Mouse (Mus musculus) layer of hippocampus, adult 18-20 months (tissue): ENCODE results near the gene Tsg101. TPM values are rescaled to one million over a fixed set of nuclear protein-coding genes. Genes with fewer than 3 reads are reported as not detected.

Experiments used
- DNase-seq, 2 experiments: peaks; one replicate each; pipeline ENCODE4 v3.0.0; 2022; ENCODE audit warnings: low spot score in 2 of 2
- total RNA-seq, 2 experiments: library from RNA; stranded (reverse); gene quantifications; 2 replicates each; pipeline ENCODE4 v1.2.3; 2021

The Tsg101 gene
- total RNA-seq, 2 experiments from 2014 or later: 70.7 to 72.3 TPM

- no peak for DNase-seq
Observed at GRCm38 (mm10) chr7:46877255-46877654, 42.5 kb downstream of the Tsg101 start.

GRCm38 (mm10) chr7:46876841-46877240 is 42.9 kb downstream of the Tsg101 start:
- no peak for DNase-seq

- DNase-seq: no peak
Observed at GRCm38 (mm10) chr7:46871988-46872387, 47.8 kb downstream of the Tsg101 start.

GRCm38 (mm10) chr7:46860996-46861395 is 58.8 kb downstream of the Tsg101 start, which contains the start of gene Ldhc:
TSS of gene Ldhc (plus strand) at chr7:46861203.
- no peak for DNase-seq

- DNase-seq: peak in 1 of 2 experiments; percentile 45
Observed at GRCm38 (mm10) chr7:46859031-46859430, 60.7 kb downstream of the Tsg101 start.

- no peak for DNase-seq
Observed at GRCm38 (mm10) chr7:46857436-46857835, 62.3 kb downstream of the Tsg101 start.

- no peak for DNase-seq
Observed at GRCm38 (mm10) chr7:46855866-46856560, 63.8 kb downstream of the Tsg101 start.

GRCm38 (mm10) chr7:46853365-46853764 is 66.4 kb downstream of the Tsg101 start:
- no peak for DNase-seq

- no peak for DNase-seq
Observed at GRCm38 (mm10) chr7:46852666-46853065, 67.1 kb downstream of the Tsg101 start.

GRCm38 (mm10) chr7:46851026-46851425 is 68.7 kb downstream of the Tsg101 start:
- DNase-seq: no peak

GRCm38 (mm10) chr7:46849287-46849686 is 70.5 kb downstream of the Tsg101 start:
- no peak for DNase-seq

GRCm38 (mm10) chr7:46846486-46847244 is 73.1 kb downstream of the Tsg101 start:
- DNase-seq: peak; percentile 11 to 49

- peak in 1 of 2 experiments; percentile 30 for DNase-seq
Observed at GRCm38 (mm10) chr7:46845978-46846485, 73.7 kb downstream of the Tsg101 start.

- peak; percentile 87 to 93 for DNase-seq
Observed at GRCm38 (mm10) chr7:46845211-46845977, 74.4 kb downstream of the Tsg101 start.

- DNase-seq: no peak
Observed at GRCm38 (mm10) chr7:46843576-46843975, 76.2 kb downstream of the Tsg101 start.

- DNase-seq: no peak
Observed at GRCm38 (mm10) chr7:46842278-46842677, 77.5 kb downstream of the Tsg101 start.

- DNase-seq: no peak
Observed at GRCm38 (mm10) chr7:46840787-46841525, 78.8 kb downstream of the Tsg101 start, which contains the start of gene Ldha. TSS of gene Ldha (plus strand) at chr7:46841475.

GRCm38 (mm10) chr7:46840326-46840725 is 79.4 kb downstream of the Tsg101 start:
- DNase-seq: no peak

GRCm38 (mm10) chr7:46839861-46840260 is 79.9 kb downstream of the Tsg101 start:
- no peak for DNase-seq

- no peak for DNase-seq
Observed at GRCm38 (mm10) chr7:46839446-46839845, 80.3 kb downstream of the Tsg101 start.
